Mouse (Mus musculus) MEL (cell line): ENCODE measurements around the gene C1qtnf5. TPM values are rescaled to one million over a fixed set of nuclear protein-coding genes. Genes with fewer than 3 reads are reported as not detected.

Experiments used
- DNase-seq: peaks from one replicate; pipeline ENCODE4 v3.0.0; 2011; ENCODE audit warnings: low read depth, low spot score
- H3K27ac ChIP-seq: 2 replicates; pipeline ENCODE4 v1.5.1; 2012; ENCODE audit warnings: low read depth, mild to moderate bottlenecking, control low read depth, low read length, moderate library complexity; ENCODE audit not compliant: control insufficient read depth
- H3K27me3 ChIP-seq, 2 experiments: fragments of 150-350 bp in 1 of 2; sonication (generic) in 1 of 2; 2 replicates each; pipeline ENCODE4 v1.6.1; 2012; ENCODE audit warnings: low read length in 2 of 2, mild to moderate bottlenecking in 2 of 2, improper control_type of control experiment in 1 of 2, moderate library complexity in 1 of 2; ENCODE audit not compliant: insufficient read depth in 2 of 2, control insufficient read depth in 1 of 2
- H3K36me3 ChIP-seq, 2 experiments: 2 replicates each; pipeline ENCODE4 v1.6.1; 2012 to 2014; ENCODE audit warnings: low read length in 2 of 2, improper control_type of control experiment in 1 of 2, inconsistent platforms in 1 of 2, mild to moderate bottlenecking in 1 of 2; ENCODE audit not compliant: insufficient read depth in 2 of 2, control insufficient read depth in 1 of 2
- H3K4me1 ChIP-seq, 2 experiments: fragments of 150-350 bp in 1 of 2; sonication (generic) in 1 of 2; 2 replicates each; pipeline ENCODE4 v1.6.1; 2012; ENCODE audit warnings: low read length in 2 of 2, improper control_type of control experiment in 1 of 2, mild to moderate bottlenecking in 1 of 2; ENCODE audit not compliant: insufficient read depth in 2 of 2, control insufficient read depth in 1 of 2
- H3K4me3 ChIP-seq, 2 experiments: fragments of 150-350 bp in 1 of 2; sonication (generic) in 1 of 2; 2 replicates each; pipeline ENCODE4 v1.5.1; 2012; ENCODE audit warnings: low read depth in 2 of 2, low read length in 2 of 2, mild to moderate bottlenecking in 2 of 2, moderate library complexity in 2 of 2, control low read depth in 1 of 2, improper control_type of control experiment in 1 of 2; ENCODE audit not compliant: control insufficient read depth in 1 of 2, insufficient read depth in 1 of 2
- H3K79me2 ChIP-seq: 2 replicates; pipeline ENCODE4 v1.6.1; 2012; ENCODE audit warnings: mild to moderate bottlenecking, low read length, moderate library complexity; ENCODE audit not compliant: control insufficient read depth, poor library complexity, insufficient read depth
- H3K9ac ChIP-seq: 2 replicates; pipeline ENCODE4 v1.6.1; 2012; ENCODE audit warnings: low read depth, mild to moderate bottlenecking, control low read depth, low read length, moderate library complexity; ENCODE audit not compliant: control insufficient read depth, poor library complexity, severe bottlenecking
- H3K9me3 ChIP-seq: fragments of 150-350 bp; sonication (generic); replicated peaks from 2 replicates; pipeline ENCODE4 v1.6.1; 2012; ENCODE audit warnings: mild to moderate bottlenecking, low read length, improper control_type of control experiment, moderate library complexity; ENCODE audit not compliant: insufficient read depth
- CHD1 ChIP-seq: IDR thresholded peaks from 2 replicates; pipeline ENCODE4 v1.6.1; 2012; ENCODE audit warnings: low read depth, mild to moderate bottlenecking, inconsistent platforms, low read length, improper control_type of control experiment
- CTCF ChIP-seq, 3 experiments: IDR thresholded peaks in 2 of 3; conservative IDR thresholded peaks in 1 of 3; 2 replicates each; pipeline ENCODE4 v1.5.1; 2011 to 2012; ENCODE audit warnings: low read length in 3 of 3, low read depth in 2 of 3, mild to moderate bottlenecking in 2 of 3, improper control_type of control experiment in 1 of 3, inconsistent platforms in 1 of 3, mixed read lengths in 1 of 3, moderate library complexity in 1 of 3; ENCODE audit not compliant: control insufficient read depth in 1 of 3, insufficient read depth in 1 of 3, poor library complexity in 1 of 3, severe bottlenecking in 1 of 3
- EP300 ChIP-seq, 2 experiments: IDR thresholded peaks; 2 replicates each; pipeline ENCODE4 v1.6.1; 2011; ENCODE audit warnings: improper control_type of control experiment in 2 of 2, low read length in 2 of 2, low read depth in 1 of 2, mild to moderate bottlenecking in 1 of 2
- GATA1 ChIP-seq: IDR thresholded peaks from 2 replicates; pipeline ENCODE4 v1.6.1; 2011; ENCODE audit warnings: low read depth, low read length, improper control_type of control experiment
- HCFC1 ChIP-seq: IDR thresholded peaks from 2 replicates; pipeline ENCODE4 v1.6.1; 2012; ENCODE audit warnings: low read depth, mild to moderate bottlenecking, inconsistent platforms, low read length, improper control_type of control experiment, moderate library complexity
- MAFK ChIP-seq: IDR thresholded peaks from 2 replicates; pipeline ENCODE4 v1.6.1; 2011; ENCODE audit warnings: low read depth, mild to moderate bottlenecking, low read length, improper control_type of control experiment, borderline replicate concordance
- MAZ ChIP-seq: IDR thresholded peaks from 2 replicates; pipeline ENCODE4 v1.6.1; 2012; ENCODE audit warnings: low read depth, mild to moderate bottlenecking, inconsistent platforms, low read length, improper control_type of control experiment
- MEF2A ChIP-seq: IDR thresholded peaks from 2 replicates; pipeline ENCODE4 v1.6.1; 2014; ENCODE audit warnings: low read depth, mild to moderate bottlenecking, inconsistent platforms, low read length, improper control_type of control experiment; ENCODE audit not compliant: poor library complexity, insufficient replicate concordance, severe bottlenecking; ENCODE audit errors: extremely low read depth
- MYB ChIP-seq: IDR thresholded peaks from 2 replicates; pipeline ENCODE4 v1.6.1; 2011; ENCODE audit warnings: mild to moderate bottlenecking, low read depth, low read length, improper control_type of control experiment
- NELFE ChIP-seq: IDR thresholded peaks from 2 replicates; pipeline ENCODE4 v1.6.1; 2011; ENCODE audit warnings: low read depth, low read length, improper control_type of control experiment
- NRF1 ChIP-seq: IDR thresholded peaks from 2 replicates; pipeline ENCODE4 v1.6.1; 2014; ENCODE audit warnings: low read depth, mild to moderate bottlenecking, inconsistent platforms, low read length, improper control_type of control experiment, moderate library complexity; ENCODE audit not compliant: poor library complexity, insufficient read depth, severe bottlenecking
- POLR2A ChIP-seq, 2 experiments: IDR thresholded peaks; 2 replicates each; pipeline ENCODE4 v1.6.1; 2011 to 2012; ENCODE audit warnings: low read length in 2 of 2, mild to moderate bottlenecking in 2 of 2, control low read depth in 1 of 2, improper control_type of control experiment in 1 of 2, low read depth in 1 of 2, moderate library complexity in 1 of 2; ENCODE audit not compliant: control insufficient read depth in 1 of 2, insufficient read depth in 1 of 2, poor library complexity in 1 of 2
- POLR2AphosphoS2 ChIP-seq: IDR thresholded peaks from 2 replicates; pipeline ENCODE4 v1.6.1; 2011; ENCODE audit warnings: low read length, improper control_type of control experiment
- RCOR1 ChIP-seq: IDR thresholded peaks from 2 replicates; pipeline ENCODE4 v1.6.1; 2012; ENCODE audit warnings: low read depth, mild to moderate bottlenecking, inconsistent platforms, low read length, improper control_type of control experiment
- SIN3A ChIP-seq: IDR thresholded peaks from 2 replicates; pipeline ENCODE4 v1.6.1; 2012; ENCODE audit warnings: low read length, improper control_type of control experiment, inconsistent platforms
- TCF12 ChIP-seq: IDR thresholded peaks from 2 replicates; pipeline ENCODE4 v1.6.1; 2014; ENCODE audit warnings: low read depth, mild to moderate bottlenecking, inconsistent platforms, low read length, improper control_type of control experiment, moderate library complexity
- UBTF ChIP-seq: IDR thresholded peaks from 2 replicates; pipeline ENCODE4 v1.6.1; 2012; ENCODE audit warnings: low read depth, mild to moderate bottlenecking, inconsistent platforms, low read length, improper control_type of control experiment, moderate library complexity, borderline replicate concordance; ENCODE audit not compliant: insufficient read depth
- USF1 ChIP-seq: IDR thresholded peaks from 2 replicates; pipeline ENCODE4 v1.6.1; 2014; ENCODE audit warnings: low read depth, mild to moderate bottlenecking, inconsistent platforms, low read length, improper control_type of control experiment, moderate library complexity
- USF2 ChIP-seq, 2 experiments: IDR thresholded peaks; 2 replicates each; pipeline ENCODE4 v1.6.1; 2011 to 2012; ENCODE audit warnings: improper control_type of control experiment in 2 of 2, low read length in 2 of 2, borderline replicate concordance in 1 of 2, inconsistent platforms in 1 of 2, low read depth in 1 of 2, mild to moderate bottlenecking in 1 of 2; ENCODE audit not compliant: insufficient read depth in 1 of 2
- ZC3H11A ChIP-seq: IDR thresholded peaks from 2 replicates; pipeline ENCODE4 v1.6.1; 2012; ENCODE audit warnings: low read depth, mild to moderate bottlenecking, inconsistent platforms, low read length, improper control_type of control experiment
- ZKSCAN1 ChIP-seq: IDR thresholded peaks from 2 replicates; pipeline ENCODE4 v1.6.1; 2012; ENCODE audit warnings: low read depth, mild to moderate bottlenecking, inconsistent platforms, low read length, improper control_type of control experiment, moderate library complexity
- ZNF384 ChIP-seq: IDR thresholded peaks from 2 replicates; pipeline ENCODE4 v1.6.1; 2012; ENCODE audit warnings: low read depth, mild to moderate bottlenecking, inconsistent platforms, low read length, improper control_type of control experiment
- polyA plus RNA-seq, 2 experiments: library from polyadenylated mRNA; stranded (reverse) in 1 of 2; unstranded in 1 of 2; fragments of >175 nt in 1 of 2; fragments of >200 nt in 1 of 2; gene quantifications; 2 replicates each; pipeline versions ENCODE4 v1.2.1 to v1.2.4; 2012; ENCODE audit warnings: low replicate concordance in 2 of 2, low read depth in 1 of 2; ENCODE audit not compliant: insufficient read length in 2 of 2, insufficient read depth in 1 of 2, missing spikeins in 1 of 2
- total RNA-seq: library from RNA; depleted of rRNA; stranded (reverse); fragments of 300-350 nt; gene quantifications from 2 replicates; pipeline ENCODE4 v1.2.3, GENCODE M21; 2012

C1qtnf5 gene
- total and polyA plus RNA-seq, 3 experiments, result 0.13 to 0.19 TPM; not detected in 1

DNA sequence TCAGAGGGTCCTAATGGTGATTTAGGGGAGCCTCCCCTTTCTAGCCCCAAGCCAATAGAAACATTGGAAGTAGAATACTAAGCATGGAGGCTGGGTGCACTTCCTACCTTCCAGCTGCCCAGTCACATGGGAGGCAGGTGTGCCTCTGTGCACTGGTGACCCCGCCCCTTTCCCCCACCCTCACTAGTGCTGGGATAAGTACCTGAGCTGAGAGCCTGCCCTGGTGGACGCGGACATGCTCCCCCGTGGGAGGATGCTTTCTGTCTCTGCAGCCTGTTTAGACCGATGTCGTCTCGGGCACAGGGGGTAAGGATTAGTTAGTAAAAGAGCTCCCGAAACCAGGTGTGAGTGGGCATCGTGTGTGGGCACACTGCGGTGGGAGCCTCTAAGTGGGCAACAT is 20.1 kb upstream of the C1qtnf5 start:
- no peak for DNase-seq
- no peak overlapping the region for H3K4me3 ChIP-seq
- no peak overlapping the region for H3K9ac ChIP-seq
- H3K36me3 ChIP-seq, result peaks cover 0 to 7% of the 10 kb centered on the region in 2 experiments; a peak in 2 of 4 replicates
- TF ChIP-seq ZKSCAN1 (no peak), NRF1 (no peak), POLR2A (IDR thresholded peaks at IDR 0.05; ENCODE audit: control insufficient read depth in 1 of 2, insufficient read depth in 1 of 2, low read depth in 1 of 2, low read length in 2 of 2, poor library complexity in 1 of 2) (no peak), MAFK (no peak), EP300 (IDR thresholded peaks at IDR 0.05; ENCODE audit: low read depth in 1 of 2, low read length in 2 of 2) (no peak), MAZ (no peak), POLR2AphosphoS2 (no peak), USF2 (IDR thresholded peaks at IDR 0.05; ENCODE audit: borderline replicate concordance in 1 of 2, insufficient read depth in 1 of 2, low read depth in 1 of 2, low read length in 2 of 2) (no peak), ZNF384 (no peak), MYB (no peak)
- H3K27ac ChIP-seq, result no peak overlapping the region
- no peaks in the 10 kb centered on the region for H3K27me3 ChIP-seq
- H3K4me1 ChIP-seq, result peaks cover 0 to 25% of the 10 kb centered on the region in 2 experiments; a peak in 3 of 4 replicates
- H3K79me2 ChIP-seq, result no peaks in the 10 kb centered on the region; the same call in 1 of the 2 replicates
- H3K9me3 ChIP-seq, result no peaks in the 10 kb centered on the region

DNA sequence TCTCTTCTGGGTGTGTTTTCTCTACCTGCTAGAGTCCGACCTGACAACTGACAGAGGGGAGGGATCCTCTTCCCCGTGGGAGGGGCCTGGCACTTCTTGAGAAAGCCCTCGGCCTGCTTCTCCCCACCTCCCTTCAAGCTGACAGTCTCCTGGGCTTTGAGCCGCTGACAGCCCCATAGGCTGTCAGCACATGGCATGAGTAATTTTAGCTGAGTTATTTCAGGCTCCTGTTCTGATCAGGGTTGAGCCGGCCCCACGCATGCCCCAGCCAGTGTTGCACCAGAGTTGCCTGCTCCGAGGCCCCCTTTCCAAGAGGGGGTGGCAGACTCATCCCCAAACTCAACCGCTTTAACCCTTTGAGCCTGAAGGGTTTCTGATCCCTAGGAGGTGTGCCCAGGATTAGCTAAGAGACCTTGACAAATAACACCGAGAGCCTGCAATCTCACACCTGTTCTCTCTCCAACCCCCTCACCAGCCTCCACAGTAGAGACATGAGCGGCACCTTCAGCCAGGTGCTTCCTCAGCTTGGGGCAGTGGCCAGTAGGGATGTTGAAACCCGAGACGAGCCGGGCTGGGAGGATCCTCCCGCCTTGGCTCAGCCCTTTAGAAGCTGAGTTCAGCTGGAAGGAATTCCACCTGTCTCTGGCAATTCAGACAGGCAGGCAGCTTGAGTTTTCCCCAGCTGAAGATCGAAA is 19.1 kb upstream of the C1qtnf5 start:
- no peaks in the 10 kb centered on the region for H3K9me3 ChIP-seq
- no peak overlapping the region for H3K27ac ChIP-seq
- H3K79me2 ChIP-seq, result no peaks in the 10 kb centered on the region; the same call in 1 of the 2 replicates
- H3K4me1 ChIP-seq, result peaks cover 0 to 25% of the 10 kb centered on the region in 2 experiments; a peak in 3 of 4 replicates
- no peaks in the 10 kb centered on the region for H3K27me3 ChIP-seq
- H3K4me3 ChIP-seq, result no peak overlapping the region
- TF ChIP-seq ZC3H11A (no peak), GATA1 (no peak), CHD1 (no peak), UBTF (no peak), NRF1 (no peak), NELFE (no peak), USF1 (no peak), ZNF384 (no peak), TCF12 (no peak), MEF2A (no peak), SIN3A (no peak), HCFC1 (no peak), POLR2AphosphoS2 (no peak), RCOR1 (no peak), CTCF (IDR thresholded peaks at IDR 0.05 in 2 of 3, conservative IDR thresholded peaks at IDR 0.05 in 1 of 3; ENCODE audit: control insufficient read depth in 1 of 3, insufficient read depth in 1 of 3, low read depth in 2 of 3, low read length in 3 of 3, poor library complexity in 1 of 3, severe bottlenecking in 1 of 3) (no peak)
- H3K9ac ChIP-seq, result no peak overlapping the region
- H3K36me3 ChIP-seq, result peaks cover 0 to 7% of the 10 kb centered on the region in 2 experiments; a peak in 2 of 4 replicates
- no peak for DNase-seq
